Mouse (Mus musculus): ENCODE data around the gene Dand5.

DNA sequence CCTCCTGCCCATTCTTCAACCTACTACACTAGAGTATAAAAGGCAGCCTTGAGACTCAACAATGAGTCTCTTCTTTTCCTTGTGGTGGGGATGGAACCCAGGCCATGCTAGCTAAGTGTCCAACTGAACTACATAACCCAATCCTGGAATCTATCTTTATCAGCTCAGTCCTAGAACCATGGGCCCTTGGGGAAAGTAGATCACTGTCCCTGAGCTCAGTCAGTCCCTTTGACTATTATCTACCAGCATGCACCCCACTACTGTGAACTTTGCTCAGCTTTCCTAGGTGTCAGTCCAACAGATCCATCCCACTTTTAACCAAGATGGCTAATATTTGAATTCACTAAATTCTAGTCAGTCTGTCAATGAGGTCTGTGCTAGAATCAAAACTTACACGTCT is 18.9 kb upstream of the Dand5 start:
- no peak for TF ChIP-seq CTCF (IDR thresholded peaks at IDR 0.05; ENCODE audit: control insufficient read depth, insufficient read depth, insufficient replicate concordance, low read depth, low read length)
- no peak for TF ChIP-seq POLR2A (IDR thresholded peaks at IDR 0.05; ENCODE audit: control insufficient read depth, low read depth, low read length)

All from testis, adult 2 months (tissue).